Mouse (Mus musculus) ovary, adult 18-20 months (tissue): ENCODE data around the gene Lifr.

Source experiments
- DNase-seq: peaks from one replicate; pipeline ENCODE4 v3.0.0; 2022; ENCODE audit warnings: low spot score, mixed read lengths

Lifr gene

GRCm38 (mm10) chr15:7159869-7160268 is 69.5 kb downstream of the Lifr start:
- no peak for DNase-seq

- no peak for DNase-seq
Observed at GRCm38 (mm10) chr15:7160321-7160720, 69.9 kb downstream of the Lifr start.

GRCm38 (mm10) chr15:7163851-7164250 is 73.4 kb downstream of the Lifr start:
- DNase-seq = no peak

GRCm38 (mm10) chr15:7166735-7167134 is 76.3 kb downstream of the Lifr start:
- DNase-seq = no peak

- no peak for DNase-seq
Observed at GRCm38 (mm10) chr15:7167238-7167905, 77.0 kb downstream of the Lifr start.

- DNase-seq = no peak
Observed at GRCm38 (mm10) chr15:7167906-7168532, 77.6 kb downstream of the Lifr start.

- DNase-seq = no peak
Observed at GRCm38 (mm10) chr15:7172875-7173274, 82.5 kb downstream of the Lifr start.

GRCm38 (mm10) chr15:7173346-7173745 is 82.9 kb downstream of the Lifr start:
- no peak for DNase-seq

- DNase-seq = no peak
Observed at GRCm38 (mm10) chr15:7173776-7174175, 83.4 kb downstream of the Lifr start.

- DNase-seq = no peak
Observed at GRCm38 (mm10) chr15:7180576-7180975, 90.2 kb downstream of the Lifr start.

GRCm38 (mm10) chr15:7187682-7188081 is 97.3 kb downstream of the Lifr start:
- DNase-seq = no peak

- no peak for DNase-seq
Observed at GRCm38 (mm10) chr15:7189678-7190454, 99.5 kb downstream of the Lifr start.

GRCm38 (mm10) chr15:7191074-7191473 is 100.7 kb downstream of the Lifr start:
- DNase-seq = no peak

GRCm38 (mm10) chr15:7192582-7192981 is 102.2 kb downstream of the Lifr start:
- DNase-seq = no peak

- DNase-seq = no peak
Observed at GRCm38 (mm10) chr15:7194147-7194720, 103.8 kb downstream of the Lifr start.

- no peak for DNase-seq
Observed at GRCm38 (mm10) chr15:7194748-7195221, 104.4 kb downstream of the Lifr start.

- no peak for DNase-seq
Observed at GRCm38 (mm10) chr15:7197652-7198445, 107.4 kb downstream of the Lifr start.

- DNase-seq = no peak
Observed at GRCm38 (mm10) chr15:7198816-7199215, 108.4 kb downstream of the Lifr start.

- DNase-seq = no peak
Observed at GRCm38 (mm10) chr15:7200286-7200685, 109.9 kb downstream of the Lifr start.

GRCm38 (mm10) chr15:7201421-7202380 is 111.3 kb downstream of the Lifr start:
- no peak for DNase-seq

- no peak for DNase-seq
Observed at GRCm38 (mm10) chr15:7202981-7203380, 112.6 kb downstream of the Lifr start.
